Mouse (Mus musculus) mouse trophoblast stem cell (cell line): ENCODE measurements at regions not wholly inside any gene's neighbourhood (a gene's known extent, or its start where the extent isn't known, plus 50 kb on each side); places are given as distances from the start of the nearest gene placed in this dataset.

Experiments
- in situ Hi-C, 2 experiments: fragments of 300-500 bp; cut with MseI, MboI; formaldehyde crosslinking; loops; 2 replicates in 1 of 2; 3 replicates in 1 of 2; pipeline ENCODE4 v1.15.1; 2025

DNA sequence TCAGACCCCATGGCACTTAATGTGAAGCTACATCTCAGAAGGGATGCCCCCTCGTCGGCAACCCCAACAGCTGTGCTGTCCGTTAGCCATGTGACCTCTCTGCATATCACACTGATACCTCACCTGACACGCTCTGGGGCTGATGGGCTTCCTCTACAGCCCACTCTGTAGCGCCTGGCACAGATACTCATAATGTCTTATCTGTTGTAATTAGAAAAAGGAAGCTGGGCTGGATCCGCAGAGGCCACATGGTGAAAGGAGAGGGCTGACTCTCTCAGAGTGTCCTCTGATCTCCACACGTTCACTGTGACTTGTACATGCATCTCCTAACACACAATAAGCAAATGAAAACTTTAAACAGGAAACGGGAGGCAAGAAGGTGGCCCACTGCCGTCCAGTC lies 126.5 kb upstream of the Meis1 start:
- in situ Hi-C loops = no loop called here

DNA sequence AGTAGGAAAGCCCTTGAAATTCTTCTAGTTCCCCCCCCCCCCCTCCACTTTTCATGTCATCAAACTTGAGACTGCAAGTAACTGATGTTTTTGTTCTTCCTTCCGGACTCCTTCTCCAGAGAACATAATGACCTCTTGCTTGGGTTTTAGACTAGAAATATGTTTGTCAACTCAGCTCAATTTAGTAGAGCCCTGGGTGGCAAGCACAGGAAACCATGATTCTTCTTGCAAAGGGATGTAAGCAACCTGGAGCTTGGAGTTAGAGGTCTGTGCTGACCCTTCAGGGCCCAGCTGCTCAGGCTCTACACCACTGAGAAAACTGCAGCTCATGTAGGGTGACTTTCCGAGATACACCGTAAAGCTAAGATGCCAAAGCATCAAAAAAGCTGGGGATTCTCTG lies 127.2 kb upstream of the Meis1 start:
- in situ Hi-C loops = no loop called here

DNA sequence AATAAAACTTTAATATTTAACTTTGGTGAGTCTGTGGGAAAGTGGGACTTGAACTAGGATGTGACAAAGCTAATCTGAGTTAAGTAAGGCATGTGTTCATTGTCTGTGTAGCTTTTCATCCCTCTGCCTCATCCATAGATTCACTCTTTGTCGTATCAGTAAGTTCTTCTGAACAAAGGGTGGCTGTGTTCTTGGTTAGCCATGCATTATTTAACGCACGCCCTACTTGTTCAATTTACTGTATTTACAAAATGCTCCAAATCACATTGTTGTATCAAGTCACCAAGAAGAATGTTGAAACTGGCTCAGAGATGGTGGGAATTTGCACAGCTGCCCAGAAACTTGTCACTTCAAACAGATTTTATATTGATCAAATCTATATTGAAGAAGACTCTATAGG lies 132.2 kb upstream of the Meis1 start:
- in situ Hi-C loops = no loop called here

DNA sequence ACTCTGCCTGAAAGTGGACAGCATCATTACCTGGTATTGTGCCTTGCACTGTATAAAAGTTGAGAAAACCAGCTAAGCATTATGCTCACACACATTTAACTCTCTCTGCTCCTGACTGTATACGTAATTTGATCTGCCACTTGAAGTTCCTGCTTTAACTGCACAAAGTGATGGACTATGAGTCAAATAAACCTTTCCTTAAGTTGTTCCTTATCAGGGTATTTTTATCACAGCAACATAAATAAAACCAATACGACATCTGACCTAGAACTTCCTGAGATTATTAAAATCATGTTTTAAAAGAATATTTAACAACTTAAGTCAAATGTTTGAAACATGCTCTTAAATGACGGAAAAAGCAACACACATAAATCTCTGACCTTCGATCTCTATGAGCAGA lies 134.9 kb upstream of the Meis1 start:
- in situ Hi-C loops = no loop called here

DNA sequence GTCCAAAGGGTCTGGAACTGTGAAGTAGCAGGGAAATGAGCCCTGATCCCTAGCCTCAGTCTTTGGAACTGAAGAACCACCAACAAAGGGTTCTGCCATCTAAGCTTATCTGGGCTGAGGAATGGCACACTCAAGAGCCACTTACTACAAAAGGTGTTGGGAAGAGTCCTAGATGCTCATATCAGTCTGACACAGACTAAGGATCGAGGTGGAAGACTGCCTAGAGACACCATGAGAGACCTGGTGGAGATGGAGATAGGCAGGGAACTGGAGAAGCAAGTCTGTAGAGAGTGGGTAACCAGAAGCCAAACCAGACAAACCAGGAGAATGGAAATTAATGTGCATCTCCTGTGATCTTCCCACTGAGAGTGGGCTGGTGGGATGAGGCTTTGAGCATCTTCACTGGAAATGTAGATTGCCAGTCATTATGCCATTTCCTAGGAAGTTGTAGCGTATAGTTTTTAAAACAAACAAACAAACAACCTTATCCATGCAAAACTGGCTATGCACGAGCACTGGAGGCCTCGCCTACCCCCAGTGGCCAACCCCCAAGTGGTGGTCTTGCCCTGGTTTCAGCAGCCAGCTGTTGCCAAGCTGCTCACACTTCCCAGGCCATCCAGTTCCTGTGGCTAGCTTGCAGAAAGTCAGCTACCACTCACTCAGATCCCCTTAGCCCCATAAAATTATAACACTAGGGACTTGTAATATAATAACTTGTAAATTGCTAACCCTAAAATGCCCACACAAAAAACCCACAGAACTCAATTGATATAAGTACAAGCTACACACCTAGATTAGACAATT lies 136.2 kb upstream of the Meis1 start:
- in situ Hi-C loops = no loop called here

DNA sequence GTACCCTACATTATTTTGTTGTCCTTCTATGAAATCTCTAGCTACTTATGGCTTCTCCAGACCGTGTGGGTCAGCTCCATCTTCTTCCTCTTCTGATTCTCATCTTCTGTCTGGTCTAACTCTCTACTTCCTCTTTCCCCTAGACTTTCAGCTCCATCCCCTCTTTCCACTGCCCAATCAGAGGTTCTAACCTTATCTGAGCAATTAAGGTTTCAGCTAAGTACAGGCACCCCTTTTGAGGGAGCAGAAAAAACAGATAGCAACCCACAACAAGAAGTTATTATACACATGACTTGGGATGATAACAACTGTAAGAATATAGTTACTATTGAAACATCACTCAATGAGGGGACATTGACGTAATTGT lies 136.8 kb upstream of the Meis1 start:
- in situ Hi-C loops = no loop called here

DNA sequence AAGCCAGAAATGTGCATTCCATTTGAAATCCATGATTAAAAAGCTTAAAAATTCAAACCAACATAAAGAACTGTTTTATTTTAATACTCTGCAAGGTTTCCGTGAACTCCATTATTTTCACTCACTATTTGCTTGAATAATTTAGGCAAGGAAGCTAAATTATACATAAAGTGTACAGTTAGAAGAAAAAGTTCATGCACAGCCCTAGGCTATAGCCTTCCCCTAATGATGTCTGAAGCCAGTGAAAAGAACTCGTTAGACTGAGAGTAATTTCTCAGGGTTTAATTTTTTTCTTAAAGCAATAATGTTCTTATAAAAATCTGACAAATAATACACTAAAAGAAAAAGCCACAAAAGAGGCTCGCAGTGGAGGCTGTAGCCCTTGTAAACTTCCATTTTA lies 141.4 kb upstream of the Meis1 start:
- in situ Hi-C loops = no loop called here

DNA sequence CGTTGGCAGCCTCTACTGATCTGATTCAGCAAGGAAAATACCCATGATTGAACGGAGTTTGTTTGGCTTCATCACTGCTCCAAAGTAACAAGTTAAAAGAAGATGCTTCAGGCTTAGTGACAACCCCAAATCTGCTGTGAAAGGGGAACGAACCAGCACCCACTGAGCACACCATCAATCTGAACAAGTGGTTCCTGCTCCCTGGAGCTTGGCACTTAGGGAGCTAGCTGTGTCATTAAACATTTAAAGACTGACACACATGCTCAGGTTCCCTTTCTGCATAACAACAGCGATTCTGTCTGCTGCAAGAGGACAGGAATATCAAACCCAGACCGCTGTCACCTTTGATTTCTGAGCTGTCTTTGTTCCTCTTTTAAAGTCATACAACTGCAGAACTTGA lies 141.9 kb upstream of the Meis1 start:
- in situ Hi-C loops = no loop called here

DNA sequence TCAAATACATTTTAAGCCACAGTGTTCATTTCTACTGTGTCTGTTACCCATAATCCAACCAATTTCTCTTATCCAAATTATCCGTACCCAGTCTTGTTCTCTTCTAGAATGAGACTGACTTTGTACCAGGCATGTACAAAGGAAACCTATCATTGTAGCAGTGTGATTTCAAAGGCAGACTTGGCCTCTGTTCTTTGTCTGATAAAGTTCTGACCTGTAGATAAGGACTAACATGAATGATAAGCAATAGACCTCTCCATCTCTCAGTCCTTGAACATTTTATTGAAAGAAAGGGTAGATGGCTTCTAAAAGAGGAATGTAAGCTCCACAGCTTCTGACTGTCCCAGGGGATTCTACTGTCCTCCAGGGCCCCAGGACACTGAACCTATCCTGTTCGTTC lies 152.2 kb upstream of the Meis1 start:
- in situ Hi-C loops = no loop called here

DNA sequence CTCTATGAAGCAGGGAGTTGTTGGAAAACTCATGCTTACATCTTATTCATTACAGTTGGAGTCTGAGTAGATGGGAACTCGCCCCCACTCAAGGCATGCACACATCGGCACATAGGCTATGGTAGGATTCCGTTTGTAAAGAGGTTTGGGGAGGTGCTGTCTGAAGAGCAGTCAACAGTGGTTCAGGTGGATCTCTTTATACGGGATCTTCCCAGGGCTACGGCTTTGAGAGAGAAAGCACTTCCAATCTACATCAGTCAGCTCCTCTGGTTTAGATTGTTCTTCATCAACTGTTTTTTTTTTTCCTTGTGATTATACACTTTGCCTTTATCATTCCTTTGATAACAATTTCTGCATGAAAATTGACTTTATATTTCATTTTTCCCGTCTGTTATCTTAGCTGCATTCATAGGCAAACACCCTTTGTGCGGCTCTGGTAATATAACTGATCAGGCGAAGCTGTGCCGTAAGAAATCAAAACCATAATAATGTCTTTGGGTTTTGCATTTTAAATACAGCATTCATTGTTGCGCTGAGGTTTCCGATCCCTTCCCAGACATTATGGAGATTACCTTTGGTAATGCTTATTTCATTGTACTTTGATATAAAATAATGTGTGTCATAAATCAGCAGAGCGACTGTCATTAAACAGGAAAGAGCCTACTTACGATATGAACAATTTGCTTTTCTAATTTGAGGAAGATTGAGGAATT lies 155.7 kb upstream of the Meis1 start:
- in situ Hi-C loops = no loop called here

DNA sequence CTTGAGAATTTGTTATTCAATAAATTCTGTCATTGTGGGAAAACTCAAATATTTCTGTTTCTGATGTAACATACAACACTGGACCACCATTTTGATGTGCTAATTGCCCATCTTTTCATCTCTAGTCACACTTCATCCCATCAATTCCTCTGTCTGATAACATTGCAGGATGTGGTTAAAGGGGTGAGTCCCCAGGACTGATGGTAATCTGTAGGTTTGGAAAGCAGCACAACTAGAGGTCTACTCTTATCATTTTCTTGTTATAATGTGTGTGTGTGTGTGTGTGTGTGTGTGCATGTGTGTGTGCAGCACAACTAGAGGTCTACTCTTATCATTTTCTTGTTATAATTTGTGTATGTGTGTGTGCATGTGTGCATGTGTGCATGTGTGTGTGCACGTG lies 160.5 kb upstream of the Meis1 start:
- in situ Hi-C loops = no loop called here

DNA sequence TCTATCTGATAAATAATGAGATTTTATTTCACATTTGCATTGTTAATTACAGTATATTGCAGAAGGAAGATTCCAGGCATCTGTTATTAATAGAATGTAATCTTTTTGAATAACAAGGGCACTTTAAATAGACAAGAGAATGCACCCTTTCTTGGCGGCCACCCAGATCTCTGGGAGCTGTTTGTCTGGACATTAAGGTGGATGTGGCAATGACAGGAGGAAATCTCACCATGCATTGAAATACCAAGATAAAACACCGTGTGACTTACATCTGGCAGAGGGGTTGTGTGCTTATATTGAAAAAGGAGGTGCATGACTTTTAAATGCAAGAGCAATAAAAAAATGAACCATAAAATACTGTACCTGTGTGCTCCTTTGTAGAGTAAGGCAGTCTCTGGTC lies 171.0 kb upstream of the Meis1 start:
- in situ Hi-C loops = no loop called here

DNA sequence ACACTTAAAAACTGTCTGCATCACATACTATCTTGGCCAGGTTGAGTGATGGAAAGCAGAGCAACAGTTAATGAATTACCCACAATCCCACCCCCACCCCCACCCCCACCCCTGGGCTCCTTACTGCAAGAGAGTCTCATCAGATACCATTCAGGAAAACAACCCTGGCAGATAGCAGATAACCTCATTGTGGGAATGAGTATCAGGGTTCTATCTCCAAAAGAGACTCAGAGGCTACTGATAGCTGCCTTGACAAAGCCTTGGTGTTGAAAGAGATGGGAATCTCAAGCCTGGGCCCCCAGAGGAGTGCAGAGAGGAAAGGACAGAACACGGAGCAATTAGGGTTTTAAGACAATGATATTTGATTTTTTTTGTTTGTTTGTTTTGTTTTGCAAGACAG lies 175.7 kb upstream of the Meis1 start:
- in situ Hi-C loops = no loop called here

DNA sequence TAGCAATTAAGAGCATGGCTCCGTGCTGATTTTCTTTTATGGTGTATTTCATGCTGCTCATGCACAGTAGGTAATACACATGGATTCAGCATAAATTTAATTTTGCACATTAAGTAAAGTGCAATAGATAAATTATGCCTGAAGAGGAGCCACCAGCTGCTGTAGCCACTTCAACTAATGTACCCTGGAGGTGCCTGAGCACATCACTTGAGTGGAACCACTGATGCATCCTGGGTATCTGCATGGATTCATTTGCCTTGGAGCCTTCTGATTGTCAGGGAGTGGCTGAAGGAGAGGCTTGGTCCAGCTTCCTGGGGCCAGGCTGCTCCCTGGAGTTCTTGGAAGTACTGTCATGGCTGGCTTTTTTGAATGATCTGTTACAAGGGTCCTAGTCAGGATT lies 179.0 kb upstream of the Meis1 start:
- in situ Hi-C loops = no loop called here

DNA sequence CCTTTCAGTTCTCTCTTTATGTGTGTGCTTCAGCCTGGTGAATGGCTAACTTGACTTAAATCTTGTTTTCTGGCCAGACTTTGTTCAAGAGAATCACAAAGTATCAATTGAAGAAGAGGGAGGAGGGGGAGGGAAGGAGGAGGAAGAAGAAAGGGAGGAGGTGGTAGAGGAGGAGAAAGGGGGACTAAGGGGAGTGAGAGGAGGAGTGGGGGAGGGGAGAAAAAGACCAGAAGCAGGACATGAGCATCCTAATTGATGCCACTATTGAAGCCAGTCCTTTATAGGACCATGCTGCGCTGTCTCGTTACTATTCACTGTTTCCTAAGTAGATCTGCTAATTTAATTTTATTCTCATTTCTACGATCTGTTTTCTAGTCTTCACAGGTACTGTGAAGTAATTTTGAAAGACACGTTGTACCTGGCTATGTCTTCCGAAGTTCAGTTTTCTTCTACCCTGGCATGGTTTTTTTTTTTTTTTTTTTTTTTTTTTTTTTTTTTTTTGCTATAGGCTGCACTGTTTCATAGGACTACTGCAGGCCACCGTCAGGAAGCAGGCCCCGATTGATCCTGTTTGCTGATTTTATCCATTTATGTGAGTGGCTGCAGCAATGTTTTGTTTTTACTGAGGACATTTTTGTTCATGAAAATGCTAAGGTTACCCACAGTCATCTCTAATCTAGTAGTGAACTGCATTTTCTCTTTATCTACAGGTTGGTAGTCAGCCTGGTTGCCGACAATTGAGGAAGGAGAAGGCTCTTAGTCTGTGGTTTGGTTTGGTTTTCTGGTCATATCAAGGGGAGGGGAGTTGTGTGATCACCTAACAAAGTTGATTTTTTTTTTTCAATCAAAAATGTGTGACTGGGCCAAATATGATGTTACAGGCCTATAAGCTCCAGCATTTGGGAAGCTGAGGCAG lies 184.1 kb upstream of the Meis1 start:
- in situ Hi-C loops = no loop called here

DNA sequence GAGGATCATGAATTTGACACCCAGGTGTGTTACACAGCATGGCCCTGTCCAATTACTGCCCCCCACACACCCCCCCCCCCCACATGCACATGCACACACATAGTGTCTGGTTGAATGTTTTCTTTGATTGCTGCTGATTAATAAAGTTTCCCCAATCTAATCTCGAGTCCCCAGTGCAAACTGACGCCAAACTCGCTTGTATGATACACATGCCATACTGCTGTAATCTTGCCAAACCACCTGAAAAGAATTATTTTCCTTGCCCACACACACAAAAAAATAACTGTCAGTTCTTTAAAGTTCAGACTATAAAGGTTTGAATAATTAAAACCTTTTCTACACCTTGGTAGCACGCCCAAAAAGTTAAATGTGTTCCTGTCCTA lies 184.7 kb upstream of the Meis1 start:
- in situ Hi-C loops = no loop called here

DNA sequence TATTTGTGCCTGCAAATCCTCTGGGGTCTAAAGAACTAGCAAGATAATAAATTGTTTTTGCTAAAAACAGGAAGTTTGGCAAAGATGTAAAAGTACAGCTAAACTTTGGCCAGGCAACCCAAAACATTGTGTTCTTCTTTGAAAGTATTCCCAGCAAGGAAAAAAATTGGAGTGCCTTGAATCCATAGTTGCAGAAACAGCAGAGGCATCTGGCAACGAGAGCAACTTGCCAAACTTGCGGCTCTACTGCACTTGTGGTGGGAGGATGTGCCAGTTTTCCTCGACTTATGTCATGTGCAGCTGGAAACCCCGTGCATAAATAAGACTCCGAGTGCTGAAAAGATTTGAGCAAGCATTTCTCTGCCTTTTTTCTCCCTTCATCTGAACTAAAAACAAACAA lies 185.2 kb upstream of the Meis1 start:
- in situ Hi-C loops = no loop called here

DNA sequence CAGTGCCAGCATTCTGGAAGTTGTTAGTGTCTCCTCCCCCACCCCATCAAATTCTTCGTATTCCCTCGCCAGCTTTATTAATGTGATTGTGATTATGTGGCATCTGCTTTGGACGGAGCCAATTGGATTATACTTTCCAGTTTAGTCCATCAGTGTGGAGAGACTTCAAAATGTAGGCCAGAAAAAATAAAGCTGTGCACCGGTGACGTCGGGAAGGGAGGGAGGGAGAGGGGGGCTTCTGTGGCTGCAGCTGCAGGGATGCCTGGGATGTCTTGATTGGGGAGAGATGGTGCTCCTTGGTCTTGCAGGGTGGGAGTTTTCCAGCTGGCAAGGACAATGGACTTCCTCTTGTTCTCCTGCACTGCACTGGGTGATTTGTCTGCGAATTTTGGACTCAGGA lies 185.7 kb upstream of the Meis1 start:
- in situ Hi-C loops = no loop called here

DNA sequence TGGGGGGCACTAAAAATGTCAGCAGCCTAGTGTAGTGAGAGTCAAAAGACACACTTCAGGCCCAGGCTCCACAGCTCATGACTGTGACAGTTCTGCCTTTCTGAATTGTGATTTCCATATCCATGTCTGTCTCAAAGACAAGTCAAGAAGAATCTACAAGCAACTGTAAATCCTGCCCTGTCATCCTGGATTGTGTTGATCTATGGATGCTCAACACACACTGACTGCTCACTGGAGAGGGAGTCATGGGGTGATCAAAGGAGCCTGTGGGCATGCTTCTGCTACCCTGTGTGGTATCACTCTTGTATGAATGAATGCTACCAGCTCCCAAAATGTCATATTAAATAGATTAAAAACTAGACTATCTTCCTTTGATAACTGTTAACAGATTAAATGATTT lies 186.4 kb upstream of the Meis1 start:
- in situ Hi-C loops = no loop called here

DNA sequence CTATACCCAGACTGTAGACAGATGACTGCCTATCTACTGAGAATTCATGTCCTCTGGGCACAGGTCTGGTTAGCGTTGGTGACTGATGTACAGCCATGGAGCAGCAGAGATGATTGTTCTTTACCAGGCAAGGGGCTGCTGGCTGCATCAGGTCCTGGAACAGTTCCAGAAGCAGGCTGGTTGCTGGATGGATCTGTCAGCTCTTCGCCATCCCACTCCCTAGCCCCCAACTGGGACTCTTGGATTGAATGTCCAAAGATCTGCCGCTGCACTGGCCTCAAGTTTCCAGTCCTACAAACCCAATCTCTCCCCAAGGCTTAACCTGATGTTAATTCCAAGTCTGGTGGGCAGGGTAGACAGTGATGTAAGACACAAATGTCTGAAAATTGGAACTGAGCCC lies 200.7 kb upstream of the Meis1 start:
- in situ Hi-C loops = no loop called here

DNA sequence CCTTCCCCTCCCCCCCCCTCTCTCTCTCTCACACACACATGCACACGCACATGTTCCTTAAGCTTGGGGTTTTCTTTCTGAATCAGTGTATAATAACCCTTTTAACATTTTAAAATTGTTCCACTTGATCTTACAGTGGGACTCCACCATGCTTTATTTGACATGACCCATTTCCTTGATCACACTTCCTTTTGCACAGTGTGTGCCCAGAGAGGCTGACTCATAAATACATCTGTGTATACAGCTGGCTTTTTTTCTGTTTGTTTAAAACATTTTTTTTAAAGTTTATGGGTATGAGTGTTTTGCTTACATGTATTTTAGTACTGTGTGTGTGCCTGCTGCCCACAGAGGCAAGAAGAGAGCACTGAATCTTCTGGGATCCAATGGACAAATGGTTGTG lies 202.7 kb upstream of the Meis1 start:
- in situ Hi-C loops = no loop called here

DNA sequence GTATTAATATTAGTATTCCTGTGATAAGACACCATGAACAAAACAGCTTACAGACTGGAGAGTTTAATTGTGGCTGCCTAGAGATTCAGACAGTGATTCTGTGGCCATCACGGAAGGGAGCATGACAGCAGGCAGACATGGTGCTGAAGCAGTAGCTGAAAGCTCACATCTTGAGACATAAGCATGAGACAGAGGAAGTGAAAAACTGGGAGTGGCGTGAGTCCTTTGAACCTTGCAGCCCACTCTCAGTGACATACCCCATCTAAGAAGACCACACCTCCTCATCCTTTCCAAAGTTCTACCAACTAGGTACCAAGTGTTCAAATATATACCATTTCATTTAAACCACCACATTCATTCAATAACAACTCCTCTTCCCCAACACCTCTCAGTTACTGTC lies 208.0 kb upstream of the Meis1 start:
- in situ Hi-C loops = no loop called here

DNA sequence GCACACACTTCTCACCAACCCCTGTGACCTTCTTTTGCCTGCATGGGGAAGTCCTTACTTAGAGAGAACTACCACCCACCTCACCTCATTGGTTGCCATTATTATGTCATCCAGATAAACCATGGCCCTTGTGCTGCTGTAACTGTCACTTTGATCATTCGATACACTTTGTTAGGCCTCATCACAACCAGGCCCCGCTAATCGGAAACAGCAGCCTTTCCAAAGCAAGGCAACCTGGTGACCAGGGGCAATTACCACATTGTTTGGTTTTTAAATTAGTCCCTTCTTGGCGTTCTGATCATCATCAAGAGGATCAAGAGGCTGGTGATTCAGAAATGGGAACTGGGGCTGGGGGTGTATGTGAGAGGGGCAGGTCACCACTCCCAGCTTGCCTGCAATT lies 208.9 kb upstream of the Meis1 start:
- in situ Hi-C loops = no loop called here
